Mouse (Mus musculus) adrenal gland, postnatal 10 days (tissue): ENCODE measurements at regions not wholly inside any gene's neighbourhood (a gene's known extent, or its start where the extent isn't known, plus 50 kb on each side); places are given as distances from the start of the nearest gene placed in this dataset.

Experiments
- DNase-seq: peaks from one replicate; pipeline ENCODE4 v3.0.0; 2021; ENCODE audit warnings: mixed read lengths

- peak; percentile 4 for DNase-seq
Measured at GRCm38 (mm10) chr4:55815832-55816231, 283.6 kb upstream of the Klf4 start.

- DNase-seq: no peak
Measured at GRCm38 (mm10) chr4:55812846-55813245, 280.6 kb upstream of the Klf4 start.

GRCm38 (mm10) chr4:55811656-55812055, 279.4 kb upstream of the Klf4 start:
- no peak for DNase-seq

- DNase-seq: peak; percentile 12
Measured at GRCm38 (mm10) chr4:55808501-55808900, 276.2 kb upstream of the Klf4 start.

GRCm38 (mm10) chr4:55806799-55807198, 274.5 kb upstream of the Klf4 start:
- no peak for DNase-seq

- no peak for DNase-seq
Measured at GRCm38 (mm10) chr4:55805255-55806051, 273.2 kb upstream of the Klf4 start.

- no peak for DNase-seq
Measured at GRCm38 (mm10) chr4:55802101-55802500, 269.8 kb upstream of the Klf4 start.

- DNase-seq: no peak
Measured at GRCm38 (mm10) chr4:55798099-55798498, 265.8 kb upstream of the Klf4 start.

GRCm38 (mm10) chr4:55781329-55781847, 249.1 kb upstream of the Klf4 start:
- DNase-seq: no peak

GRCm38 (mm10) chr4:55779581-55779980, 247.3 kb upstream of the Klf4 start:
- no peak for DNase-seq

- DNase-seq: peak; percentile 6
Measured at GRCm38 (mm10) chr4:55775858-55776257, 243.6 kb upstream of the Klf4 start.

GRCm38 (mm10) chr4:55774571-55774970, 242.3 kb upstream of the Klf4 start:
- DNase-seq: no peak

GRCm38 (mm10) chr4:55769656-55770055, 237.4 kb upstream of the Klf4 start:
- no peak for DNase-seq

- DNase-seq: no peak
Measured at GRCm38 (mm10) chr4:55768325-55768724, 236.1 kb upstream of the Klf4 start.

GRCm38 (mm10) chr4:55767133-55767532, 234.9 kb upstream of the Klf4 start:
- DNase-seq: no peak

GRCm38 (mm10) chr4:55765780-55766179, 233.5 kb upstream of the Klf4 start:
- DNase-seq: no peak

- DNase-seq: no peak
Measured at GRCm38 (mm10) chr4:55763112-55763511, 230.8 kb upstream of the Klf4 start.

- no peak for DNase-seq
Measured at GRCm38 (mm10) chr4:55762389-55762788, 230.1 kb upstream of the Klf4 start.

GRCm38 (mm10) chr4:55757148-55757927, 225.1 kb upstream of the Klf4 start:
- DNase-seq: no peak

GRCm38 (mm10) chr4:55749949-55750600, 217.8 kb upstream of the Klf4 start:
- peak; percentile 16 for DNase-seq

GRCm38 (mm10) chr4:55741355-55741754, 209.1 kb upstream of the Klf4 start:
- DNase-seq: no peak

GRCm38 (mm10) chr4:55740062-55740461, 207.8 kb upstream of the Klf4 start:
- peak; percentile 43 for DNase-seq

- DNase-seq: no peak
Measured at GRCm38 (mm10) chr4:55738714-55739113, 206.4 kb upstream of the Klf4 start.
